In the genomic region with DNA sequence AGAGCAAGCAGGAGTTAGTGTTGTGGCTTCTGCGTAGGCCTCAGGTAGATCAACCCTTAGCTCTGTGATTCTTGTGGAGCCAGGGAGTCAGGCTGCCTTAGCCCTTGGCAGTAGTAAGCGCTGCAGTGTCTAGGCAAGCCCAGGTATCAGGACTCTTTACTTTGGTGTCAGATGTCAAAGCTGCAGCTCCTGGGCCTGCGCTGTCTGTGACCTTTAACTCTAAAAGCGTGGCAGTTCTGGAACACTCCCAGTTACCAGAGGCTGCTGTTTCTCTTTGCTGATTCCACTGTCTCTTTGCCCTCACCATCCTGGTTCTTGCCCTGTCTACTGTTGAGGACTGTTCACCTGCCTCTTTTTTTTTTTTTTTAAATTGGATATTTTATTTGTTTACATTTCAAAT, we compare ENCODE assay signal across 14 mouse cellular contexts.
"Had no signal": no experiment of that assay in that cellular context is flagged by ENCODE, and none has a peak within 500 bp of the region (broad histone marks: within the 10 kb centered on the region; RNA-seq: fewer than 3 reads in every experiment).

No protein-coding gene starts in this region.

- H3K36me3 ChIP-seq: kidney, embryonic 15.5 days; limb, embryonic 10.5 days; midbrain, embryonic 15.5 days; neural tube, embryonic 12.5 days had no signal

- H3K9me3 ChIP-seq: kidney, embryonic 15.5 days; limb, embryonic 10.5 days; midbrain, embryonic 15.5 days; neural tube, embryonic 12.5 days had no signal

- DNase-seq: kidney, adult 2 months; kidney, postnatal 14 days; lung, embryonic 14.5 days; lung, postnatal 14 days; right cerebral cortex, postnatal 4 days had no signal

- H3K9ac ChIP-seq: kidney, embryonic 15.5 days; lung, embryonic 14.5 days; midbrain, embryonic 15.5 days; neural tube, embryonic 12.5 days had no signal

- H3K4me1 ChIP-seq: kidney, embryonic 15.5 days; megakaryocyte, embryonic 14.5 days; midbrain, embryonic 15.5 days had no signal

- H3K4me2 ChIP-seq: kidney, embryonic 15.5 days; lung, embryonic 14.5 days; midbrain, embryonic 11.5 days; midbrain, embryonic 15.5 days; neural tube, embryonic 12.5 days had no signal

- H3K4me3 ChIP-seq: kidney, embryonic 15.5 days; left cerebral cortex, adult 2 months; limb, embryonic 10.5 days; megakaryocyte, embryonic 14.5 days; midbrain, embryonic 15.5 days; neural tube, embryonic 12.5 days had no signal

- ATAC-seq: intestine, embryonic 16.5 days; midbrain, embryonic 15.5 days had no signal

- H3K27me3 ChIP-seq: kidney, embryonic 15.5 days; midbrain, embryonic 15.5 days; neural tube, embryonic 12.5 days had no signal

- H3K27ac ChIP-seq: kidney, embryonic 15.5 days; left cerebral cortex, adult 2 months; limb, embryonic 10.5 days; macrophage; midbrain, embryonic 15.5 days; neural tube, embryonic 12.5 days had no signal
